Mouse (Mus musculus) frontal cortex, postnatal 10 days (tissue): ENCODE measurements around the gene Arhgap1.

Experiments
- DNase-seq, 2 experiments: peaks; one replicate each; pipeline ENCODE4 v3.0.0; 2022; ENCODE audit warnings: low spot score in 2 of 2, mixed read lengths in 1 of 2

Gene Arhgap1

DNA sequence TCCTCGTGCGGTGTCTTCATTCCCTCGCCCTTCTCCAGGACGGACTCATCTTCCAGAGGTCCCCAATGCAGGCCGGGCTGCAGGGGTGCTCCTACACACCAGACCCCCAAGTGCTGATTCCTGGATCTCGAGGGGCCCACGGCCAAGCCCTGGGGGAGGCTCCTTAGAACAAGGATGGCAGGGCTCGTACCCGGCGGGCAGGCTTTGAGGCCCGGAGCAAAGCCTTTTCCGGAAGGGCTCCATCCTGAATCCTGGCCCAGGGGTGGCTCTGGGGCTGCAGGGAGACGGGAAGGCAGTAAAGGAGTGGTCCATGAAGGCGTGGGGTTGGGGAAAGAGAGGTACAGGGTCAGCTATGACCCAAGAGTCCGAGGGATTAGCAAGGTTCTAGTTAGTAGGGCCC is 508 bp upstream of the Arhgap1 start:
- DNase-seq, result no peak

DNA sequence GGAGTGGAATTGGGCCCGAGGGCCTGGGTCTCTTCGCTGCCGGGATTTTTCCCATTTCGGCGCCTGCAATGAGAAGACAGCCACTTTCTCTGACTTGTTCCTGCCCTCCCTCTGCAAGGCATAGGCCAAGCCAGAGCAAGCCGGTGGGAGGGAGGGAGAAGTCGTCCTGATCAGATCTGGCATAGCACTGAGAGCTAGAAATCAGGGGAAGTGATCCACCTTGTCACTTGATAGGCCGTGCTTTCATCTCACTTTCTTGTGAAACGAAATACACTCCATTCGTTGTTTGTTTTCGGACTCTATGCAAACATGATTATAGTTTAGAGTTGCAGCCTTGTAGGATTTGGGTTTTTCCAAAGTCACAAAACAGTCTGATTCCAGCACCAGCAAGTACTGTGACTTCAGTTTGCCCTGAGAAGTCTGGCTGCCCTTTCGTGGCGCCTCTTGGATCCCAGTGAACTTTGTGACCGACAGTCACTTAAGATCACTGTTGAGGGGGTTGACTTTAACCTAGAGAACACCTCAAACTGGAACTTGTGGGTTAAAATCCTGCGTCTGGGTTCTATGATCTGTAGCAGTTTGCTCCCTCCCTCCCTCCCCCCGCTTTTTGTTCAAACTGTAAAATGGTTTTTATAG is 818 bp downstream of the Arhgap1 start:
- DNase-seq, result no peak

DNA sequence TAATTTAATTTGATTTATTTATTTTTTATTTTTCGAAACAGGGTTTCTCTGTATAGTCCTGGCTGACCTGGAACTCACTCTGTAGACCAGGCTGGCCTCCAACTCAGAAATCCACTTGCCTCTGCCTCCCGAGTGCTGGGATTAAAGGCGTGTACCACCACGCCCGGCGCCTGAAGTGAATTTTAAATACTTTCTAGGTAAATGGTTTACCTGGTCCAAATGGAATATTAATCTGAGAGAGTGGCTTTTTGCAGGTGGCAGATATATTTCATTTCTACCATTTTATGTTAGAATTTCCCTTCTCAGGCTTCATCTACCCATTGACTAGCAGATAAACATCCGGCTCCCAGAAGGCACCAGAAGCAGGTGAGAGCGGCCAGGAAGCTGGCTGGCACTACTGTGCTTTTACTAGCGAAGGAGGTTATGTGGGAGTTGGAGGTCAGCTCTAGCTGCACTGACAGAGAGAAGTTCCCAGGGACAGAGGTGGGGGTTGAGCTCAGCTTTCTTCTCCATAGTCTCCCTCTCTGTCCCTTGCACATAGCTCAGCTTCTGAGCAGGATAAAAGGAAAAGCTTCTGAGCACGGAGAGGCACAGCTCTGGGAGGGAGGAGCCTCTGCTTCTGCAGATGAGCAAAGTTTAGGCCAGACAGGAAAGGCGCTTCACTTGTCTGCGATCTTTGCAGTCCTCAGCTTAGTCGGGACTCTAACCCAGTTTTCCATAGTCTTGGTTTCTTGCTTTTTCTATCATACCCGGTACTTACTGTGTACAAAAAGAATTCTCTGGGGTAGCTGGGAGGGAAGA is 2.0 kb downstream of the Arhgap1 start:
- no peak for DNase-seq

DNA sequence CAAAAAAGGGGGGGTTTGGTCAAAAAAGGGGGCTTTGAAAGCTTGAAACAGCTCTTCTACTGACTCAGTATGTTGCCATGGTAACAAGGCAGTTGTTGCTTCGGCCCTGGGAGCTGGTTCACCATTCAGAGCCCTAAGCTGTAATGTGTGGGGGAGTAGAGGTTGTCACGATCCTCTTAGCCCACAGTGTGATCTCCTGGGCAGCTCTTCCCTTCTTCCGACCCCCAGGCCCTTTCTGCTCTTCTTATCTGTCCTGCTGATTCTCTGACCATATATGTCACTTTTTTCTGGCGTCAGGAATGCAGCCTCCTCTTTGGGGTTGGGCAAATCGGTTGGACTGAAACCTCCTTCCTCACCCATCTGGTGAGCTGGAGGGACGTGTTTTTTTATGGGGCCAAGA is 3.2 kb downstream of the Arhgap1 start:
- no peak for DNase-seq

DNA sequence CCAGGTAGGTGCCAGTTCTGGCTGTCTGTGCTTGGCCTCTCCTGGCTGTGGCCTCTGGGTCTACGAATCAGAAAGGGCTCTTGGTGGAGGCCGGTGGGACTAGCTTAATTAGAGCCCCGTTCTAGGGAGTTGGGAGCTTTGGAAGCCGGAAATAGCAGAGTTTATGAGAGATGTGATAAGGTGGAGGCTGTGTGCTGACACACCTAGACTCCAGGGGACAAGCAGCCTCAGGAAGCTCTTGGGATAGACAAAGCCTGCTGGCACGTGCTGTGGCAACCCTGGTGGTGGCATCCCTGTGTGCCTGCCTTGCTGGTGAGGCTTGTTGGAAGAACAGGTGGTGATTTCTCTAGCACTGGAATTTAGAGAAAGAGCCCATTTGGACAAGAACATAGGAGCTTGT is 5.7 kb downstream of the Arhgap1 start:
- DNase-seq, result no peak

DNA sequence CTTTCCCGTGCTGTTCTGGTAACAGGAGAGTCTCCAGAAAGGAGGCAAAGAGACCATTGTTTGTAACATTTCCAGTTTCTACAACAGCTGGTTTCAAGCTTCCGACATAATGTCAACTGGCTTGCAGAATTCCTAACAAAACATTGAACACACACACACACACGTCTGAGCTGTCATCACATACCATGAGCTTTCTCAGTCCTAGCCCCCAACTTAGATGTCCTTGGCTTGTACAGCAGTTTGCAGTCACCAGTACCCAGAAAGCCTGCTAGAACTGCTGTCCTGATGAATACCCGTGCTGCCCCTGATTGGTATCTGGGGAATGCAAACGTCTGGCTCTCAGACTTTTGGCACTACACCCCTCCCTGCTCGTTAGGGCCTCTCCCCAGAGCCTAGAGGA is 6.2 kb downstream of the Arhgap1 start:
- no peak for DNase-seq

DNA sequence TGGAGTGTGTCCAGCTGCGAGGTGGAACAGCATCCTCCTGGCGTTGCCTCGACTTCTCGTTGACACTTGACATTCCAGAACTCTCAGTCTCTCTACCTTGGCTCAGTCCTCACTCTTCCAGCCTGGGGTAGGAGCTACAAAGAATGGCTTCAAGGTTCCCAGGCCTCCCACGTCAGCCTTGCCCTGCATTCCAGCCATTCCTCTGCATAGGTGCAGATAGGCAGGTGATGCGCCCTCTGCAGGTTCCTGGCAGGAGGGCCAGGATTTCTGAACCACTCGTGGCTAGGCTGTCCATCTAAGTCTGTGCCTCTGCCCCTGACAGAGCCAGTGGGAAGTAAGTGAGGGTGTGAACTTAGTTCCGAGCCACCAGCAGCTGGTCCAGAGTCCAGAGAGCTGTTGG is 7.1 kb downstream of the Arhgap1 start:
- DNase-seq, result no peak

DNA sequence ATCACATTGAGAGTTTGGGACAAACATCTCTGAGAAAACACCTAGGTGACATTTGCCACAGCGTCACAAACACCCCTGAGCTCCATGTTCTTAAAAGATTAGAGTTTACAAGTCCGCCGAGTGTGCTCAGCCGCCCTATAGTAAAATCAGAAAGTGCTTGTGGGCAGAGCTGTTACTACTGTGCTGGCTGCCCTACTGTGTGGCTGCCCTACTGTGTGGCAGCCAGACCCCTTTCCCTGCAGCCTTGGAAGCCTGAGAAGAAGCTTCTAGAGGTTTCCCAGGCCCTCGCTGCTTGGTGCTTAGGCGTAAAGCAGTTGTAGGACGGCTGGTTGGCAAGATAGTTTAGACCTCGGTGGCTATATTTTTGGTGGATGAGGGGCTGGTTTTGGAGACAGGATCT is 10.0 kb downstream of the Arhgap1 start:
- no peak for DNase-seq

DNA sequence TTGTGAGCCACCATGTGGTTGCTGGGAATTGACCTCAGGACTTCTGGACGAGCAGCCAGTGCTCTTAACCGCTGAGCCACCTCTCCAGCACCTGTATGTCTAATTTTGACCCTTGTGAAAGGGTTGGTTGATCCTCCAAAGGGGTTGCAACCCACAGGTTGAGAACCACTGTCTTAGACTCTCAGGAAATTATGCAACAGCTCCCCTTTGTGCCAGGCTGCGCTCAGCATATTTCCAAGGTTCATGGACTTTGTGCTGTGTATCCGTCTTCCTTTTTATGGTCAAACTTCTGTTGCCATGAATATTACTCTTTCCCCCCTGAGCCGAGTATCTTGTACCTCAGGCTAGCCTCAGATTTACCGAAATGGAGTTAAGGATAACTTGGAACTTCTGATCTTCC is 11.3 kb downstream of the Arhgap1 start:
- no peak for DNase-seq

DNA sequence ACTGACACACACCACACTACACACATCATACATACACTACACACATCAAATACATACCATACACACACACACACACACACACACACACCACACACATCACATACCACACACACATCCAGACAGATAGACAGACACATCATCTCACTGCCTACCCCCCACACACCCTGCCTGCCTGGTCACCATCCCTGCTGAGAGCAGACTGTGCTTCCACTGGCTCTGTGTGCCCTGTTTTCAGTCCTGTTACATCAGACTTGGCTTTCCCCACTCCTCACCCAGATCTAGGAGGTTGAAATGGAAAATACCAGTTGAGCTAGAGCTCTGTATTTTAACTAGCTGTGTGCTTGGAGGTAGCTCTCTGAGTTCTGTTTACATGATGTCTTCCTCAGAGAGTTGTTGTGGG is 15.1 kb downstream of the Arhgap1 start:
- no peak for DNase-seq

DNA sequence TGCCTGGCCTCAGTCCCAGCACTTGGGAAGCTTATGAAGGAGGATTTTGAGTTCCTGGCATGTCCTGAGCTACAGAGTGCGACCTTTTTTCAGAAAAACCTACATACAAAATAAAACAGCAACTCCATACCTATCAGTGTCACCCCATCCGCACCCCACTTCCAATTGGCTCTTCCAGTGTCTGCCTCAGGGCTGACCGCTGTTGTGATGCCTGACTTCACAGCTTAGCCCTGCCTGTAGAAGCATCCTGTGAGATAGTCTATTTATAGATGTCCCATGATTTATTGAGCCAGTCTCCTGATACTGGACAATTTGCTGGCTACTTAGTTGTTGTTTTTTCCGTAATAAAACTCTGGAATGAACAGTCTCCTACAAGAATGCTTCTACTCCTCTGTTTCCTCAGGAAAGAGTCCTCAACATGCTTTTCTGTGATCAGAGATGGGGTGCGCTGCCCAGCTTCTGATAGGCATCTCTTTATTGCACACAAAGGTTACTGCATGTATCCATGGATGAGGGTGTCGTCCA is 16.8 kb downstream of the Arhgap1 start:
- no peak for DNase-seq

DNA sequence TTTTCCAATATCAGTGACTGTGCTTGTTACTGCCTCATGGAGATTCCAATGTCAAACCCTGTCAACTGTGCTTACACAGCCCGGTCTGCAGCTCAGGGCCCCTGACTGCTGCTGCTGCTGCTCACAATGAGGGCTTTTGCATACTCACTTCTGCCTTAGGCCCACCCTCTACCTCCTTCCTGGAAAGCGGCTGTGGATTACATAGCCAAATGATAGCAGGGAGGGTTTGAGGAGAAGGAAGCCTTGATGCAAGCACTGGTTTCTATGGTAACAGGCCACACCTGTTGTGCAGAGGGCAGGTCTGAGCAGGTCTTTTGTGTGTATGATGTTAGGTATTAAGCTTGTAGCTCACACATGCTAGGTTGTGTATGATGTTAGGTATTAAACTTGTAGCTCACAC is 18.1 kb downstream of the Arhgap1 start:
- no peak for DNase-seq

DNA sequence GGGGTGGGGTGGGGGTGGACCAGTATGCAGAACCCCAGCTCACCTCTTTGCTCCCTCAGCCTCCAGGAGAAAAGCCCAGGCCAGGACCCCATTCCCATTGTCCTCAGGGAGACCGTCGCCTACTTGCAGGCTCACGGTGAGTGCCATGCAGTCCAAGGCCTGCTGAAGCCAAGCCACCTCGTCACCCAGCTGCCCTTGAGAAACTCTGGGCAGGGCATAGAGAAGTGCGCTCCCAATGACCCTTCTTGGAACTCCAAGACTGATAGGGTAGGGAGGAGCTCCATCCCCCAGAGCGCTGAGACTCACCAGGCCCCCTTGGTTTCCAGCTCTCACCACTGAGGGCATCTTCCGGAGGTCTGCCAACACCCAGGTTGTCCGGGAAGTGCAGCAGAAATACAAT is 19.7 kb downstream of the Arhgap1 start:
- no peak for DNase-seq

DNA sequence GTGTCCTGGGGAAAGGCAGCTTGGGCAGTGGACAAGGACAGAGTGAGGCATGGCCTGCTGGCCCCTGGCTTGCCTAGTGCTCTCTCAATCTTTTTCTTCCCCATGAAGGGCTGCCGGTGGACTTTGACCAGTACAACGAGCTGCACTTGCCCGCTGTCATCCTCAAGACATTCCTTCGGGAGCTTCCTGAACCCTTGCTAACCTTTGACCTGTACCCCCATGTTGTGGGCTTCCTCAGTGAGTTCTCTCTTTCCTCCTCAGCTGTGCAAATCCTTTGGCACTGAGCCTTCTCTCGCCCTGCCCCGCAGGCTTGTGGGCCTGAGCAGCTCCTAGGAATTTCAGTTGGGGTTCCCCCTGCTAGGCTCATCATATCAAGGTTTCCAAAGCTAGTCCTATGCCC is 20.4 kb downstream of the Arhgap1 start:
- no peak for DNase-seq

DNA sequence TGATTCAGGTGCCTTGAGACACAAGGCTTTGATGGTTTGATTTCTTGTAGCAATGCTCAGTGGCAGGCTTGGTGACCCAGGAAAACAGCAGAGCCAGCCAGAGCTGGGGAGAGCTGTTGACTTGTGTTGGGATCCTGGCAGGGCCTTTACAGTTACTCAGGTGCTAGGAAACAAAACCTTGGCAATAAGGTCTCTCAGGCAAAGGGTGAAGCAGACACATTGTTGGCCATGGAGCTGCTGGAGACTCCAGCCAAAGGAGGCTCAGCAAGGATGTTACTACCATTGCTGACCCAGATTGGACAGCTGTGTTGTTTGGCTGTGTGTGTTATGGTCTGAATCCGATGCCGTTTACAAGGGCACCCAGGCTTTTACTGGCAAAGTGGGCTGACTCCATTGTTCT is 23.9 kb downstream of the Arhgap1 start:
- DNase-seq, result no peak

DNA sequence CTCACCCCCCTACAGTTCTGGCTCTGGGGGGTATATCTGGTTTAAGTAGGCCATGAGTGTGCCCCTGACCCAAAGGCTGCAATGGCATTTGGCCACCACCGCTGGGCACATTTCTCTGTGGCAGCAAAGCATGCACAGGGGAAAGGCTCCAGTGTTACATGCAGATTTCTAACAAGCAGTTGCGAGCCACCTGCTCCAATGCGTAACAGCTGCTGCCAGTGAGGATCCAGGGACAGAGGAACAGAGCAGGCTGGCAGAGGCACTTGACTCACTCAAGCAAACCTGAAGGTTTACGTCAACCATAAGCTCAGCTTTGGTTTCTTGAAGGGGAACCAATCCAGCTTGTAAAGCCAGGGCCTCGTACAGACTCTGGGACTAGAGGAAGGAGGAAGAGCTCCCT is 25.2 kb downstream of the Arhgap1 start:
- DNase-seq, result no peak

DNA sequence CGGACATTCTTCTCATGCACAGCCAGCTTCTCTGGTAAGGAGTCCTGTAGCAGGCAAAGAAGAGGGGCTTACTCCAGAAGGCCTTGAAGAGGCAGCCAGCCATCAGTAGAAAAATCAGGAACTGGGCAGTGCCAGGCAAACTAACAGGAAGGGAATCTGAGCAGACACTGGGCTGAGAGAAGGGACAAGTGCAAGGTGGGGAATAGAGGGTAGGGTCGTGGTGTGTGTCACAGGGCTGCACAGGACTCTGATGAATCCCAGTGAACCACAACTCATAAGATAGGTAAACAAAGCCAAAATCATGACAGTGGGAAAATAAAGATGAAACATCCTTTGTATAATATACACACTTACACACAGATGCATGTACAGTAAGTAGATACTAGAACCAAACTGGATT is 26.8 kb downstream of the Arhgap1 start:
- no peak for DNase-seq

DNA sequence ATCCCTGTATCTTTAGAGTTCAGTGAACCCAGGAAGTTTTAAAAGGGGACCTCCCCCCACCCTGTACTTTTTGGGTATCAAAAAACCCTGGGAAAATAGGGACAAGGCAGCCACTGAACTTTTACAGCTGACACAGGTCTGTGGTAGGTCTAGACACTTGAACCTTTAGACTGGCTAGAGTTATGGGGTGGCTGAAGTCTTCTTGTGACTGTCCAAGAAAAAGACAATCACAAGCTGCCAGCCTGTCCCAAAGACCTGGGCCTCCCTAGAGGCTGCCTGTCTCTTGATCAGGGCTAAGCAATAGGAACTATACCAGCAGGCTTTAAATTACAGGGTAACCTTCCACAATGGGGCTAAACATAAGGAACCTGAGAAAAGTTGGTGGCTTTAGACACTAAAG is 27.3 kb downstream of the Arhgap1 start:
- no peak for DNase-seq

DNA sequence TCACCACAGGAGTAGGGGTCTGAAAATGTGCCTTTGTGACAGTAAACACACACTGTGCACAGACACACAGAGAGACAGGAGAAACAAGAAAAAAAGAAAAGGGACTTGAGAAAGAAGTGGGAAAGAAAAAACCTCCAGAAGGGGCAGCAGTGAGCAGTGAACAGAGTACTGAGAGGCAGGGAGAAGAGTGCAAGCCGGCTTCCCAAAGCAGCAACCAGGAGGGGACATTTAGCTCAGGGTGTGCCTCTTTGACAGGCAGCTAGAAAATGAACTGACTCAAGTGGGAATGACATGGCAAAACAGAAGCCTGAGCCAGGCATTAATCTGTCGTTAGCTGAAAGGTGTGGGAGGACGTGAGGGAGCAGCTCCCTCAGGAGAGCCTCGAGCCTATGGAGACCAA is 33.2 kb downstream of the Arhgap1 start:
- DNase-seq, result peak in 1 of 2 experiments; percentile 53

DNA sequence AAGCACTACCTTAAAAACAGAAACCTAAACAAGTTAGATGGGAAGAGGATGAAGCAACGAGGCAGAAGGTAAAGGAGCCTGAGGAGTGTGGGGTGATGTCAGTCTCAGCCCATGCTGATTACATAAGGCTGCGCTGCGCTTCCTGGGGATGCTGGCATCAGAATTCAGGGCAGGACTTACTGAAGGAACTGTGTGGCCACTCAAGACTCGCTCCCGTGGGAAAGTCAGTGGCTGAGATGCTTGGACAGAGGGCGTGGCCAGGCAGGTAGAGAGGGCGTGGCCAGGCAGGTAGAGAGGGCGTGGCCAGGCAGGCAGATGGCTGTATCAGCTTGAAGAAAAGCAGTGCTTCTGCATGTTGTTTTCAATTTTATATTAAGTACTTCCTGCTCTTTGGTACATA is 34.3 kb downstream of the Arhgap1 start:
- DNase-seq, result no peak

DNA sequence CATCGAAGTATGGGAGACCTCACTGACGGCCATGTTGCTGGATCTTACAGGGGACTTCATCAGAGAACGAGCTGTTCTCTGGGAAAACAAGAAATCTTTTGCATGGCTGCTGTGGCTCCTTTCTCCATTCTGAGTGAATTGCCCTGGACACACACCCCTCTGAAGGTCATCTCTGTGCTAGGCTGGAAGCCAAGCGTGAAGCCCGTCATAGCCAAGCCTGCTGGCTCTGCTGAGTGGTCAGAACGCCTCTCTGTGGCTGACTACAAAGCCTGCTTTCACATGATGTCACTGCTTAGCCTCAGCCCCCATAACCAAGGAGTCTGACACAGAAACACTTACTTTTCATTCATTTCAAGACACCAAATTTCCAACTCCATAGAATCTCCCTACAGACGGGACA is 39.8 kb downstream of the Arhgap1 start:
- DNase-seq, result peak in 1 of 2 experiments; percentile 26

DNA sequence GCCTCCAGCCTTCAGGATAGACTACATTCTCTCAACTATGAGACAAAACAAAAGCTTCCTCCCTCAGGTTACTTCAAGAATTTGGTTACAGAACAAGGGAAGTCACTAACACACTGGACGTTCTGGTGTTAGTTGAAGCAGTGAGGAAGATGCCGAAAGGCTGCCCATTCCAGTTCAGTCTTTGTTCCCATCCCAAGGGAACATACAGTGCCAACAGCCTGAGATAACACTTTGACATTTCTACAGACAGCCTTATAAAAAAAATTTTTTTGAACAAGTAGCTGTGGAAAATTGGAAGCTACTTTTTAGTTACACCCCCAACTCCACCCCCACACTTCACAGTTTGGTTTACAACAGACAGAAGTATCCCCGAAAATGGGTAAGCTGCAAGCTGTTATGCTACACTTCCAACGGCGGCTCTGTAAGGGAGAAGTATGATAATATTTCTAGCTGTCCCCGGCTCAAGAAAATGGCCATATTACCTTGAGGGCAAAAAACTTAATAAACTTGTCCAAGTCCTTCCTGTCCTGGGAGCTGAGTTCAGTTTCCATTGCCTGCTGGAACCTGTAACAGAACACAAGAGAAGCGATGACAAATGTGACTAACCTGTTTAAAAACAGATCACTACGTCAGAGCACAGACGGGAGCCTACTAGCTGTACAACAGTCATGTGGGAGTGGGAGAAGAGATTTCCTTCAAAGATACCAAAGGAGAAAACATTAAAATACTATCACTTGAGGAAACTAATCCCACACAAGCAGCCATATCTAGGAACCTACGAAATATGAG is 46.0 kb downstream of the Arhgap1 start:
- DNase-seq, result no peak

DNA sequence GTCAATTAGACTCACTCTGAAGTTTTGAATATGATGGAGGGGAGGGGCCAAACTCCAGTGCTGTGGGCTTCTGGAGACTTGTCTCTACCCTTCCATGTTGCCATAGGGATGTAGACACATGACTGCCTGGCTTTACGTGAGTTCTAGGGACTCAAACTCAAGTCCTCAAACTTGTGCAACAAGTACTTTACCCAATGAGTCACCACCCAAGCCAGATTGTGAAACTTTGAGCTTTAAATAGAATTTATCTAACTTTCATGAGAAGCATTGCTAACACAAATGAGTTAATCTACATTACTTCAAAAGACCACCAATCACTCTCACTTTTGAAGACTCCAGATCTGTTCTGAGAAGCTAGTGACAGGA is 46.5 kb downstream of the Arhgap1 start:
- no peak for DNase-seq
